Mouse (Mus musculus) layer of hippocampus, adult 8-10 months (tissue): ENCODE measurements around the gene Npr3. TPM values are rescaled to one million over a fixed set of nuclear protein-coding genes. Genes with fewer than 3 reads are reported as not detected.

ENCODE experiments used
- total RNA-seq, 4 experiments: library from RNA; stranded (reverse); gene quantifications; 2 replicates each; pipeline ENCODE4 v1.2.4; 2022

Npr3 gene
- total RNA-seq, 4 experiments from 2014 or later = 14.4 to 19.2 (median 18.0) TPM

Other genes with a start within 250 kb of the Npr3 start
- 100 to 1,000 TPM; 264 to 299 (median 284) TPM for gene Sub1, start 89.7 kb upstream of the Npr3 start, total RNA-seq
- 100 to 1,000 TPM; 275 to 344 (median 299) TPM for gene Zfr, start 210.5 kb upstream of the Npr3 start, total RNA-seq